Mouse (Mus musculus) spleen, adult 2 months (tissue): ENCODE measurements around the gene P2ry14.

Experiments
- CTCF ChIP-seq: fragments of 200-500 bp; IDR thresholded peaks from 2 replicates; pipeline ENCODE4 v1.5.1; 2011; ENCODE audit warnings: mild to moderate bottlenecking, inconsistent platforms; ENCODE audit not compliant: insufficient read depth, insufficient read length, insufficient replicate concordance; ENCODE audit errors: extremely low read depth
- POLR2A ChIP-seq: fragments of 200-500 bp; IDR thresholded peaks from 2 replicates; pipeline ENCODE4 v1.6.1; 2011; ENCODE audit warnings: low read depth, low read length, inconsistent platforms

DNA sequence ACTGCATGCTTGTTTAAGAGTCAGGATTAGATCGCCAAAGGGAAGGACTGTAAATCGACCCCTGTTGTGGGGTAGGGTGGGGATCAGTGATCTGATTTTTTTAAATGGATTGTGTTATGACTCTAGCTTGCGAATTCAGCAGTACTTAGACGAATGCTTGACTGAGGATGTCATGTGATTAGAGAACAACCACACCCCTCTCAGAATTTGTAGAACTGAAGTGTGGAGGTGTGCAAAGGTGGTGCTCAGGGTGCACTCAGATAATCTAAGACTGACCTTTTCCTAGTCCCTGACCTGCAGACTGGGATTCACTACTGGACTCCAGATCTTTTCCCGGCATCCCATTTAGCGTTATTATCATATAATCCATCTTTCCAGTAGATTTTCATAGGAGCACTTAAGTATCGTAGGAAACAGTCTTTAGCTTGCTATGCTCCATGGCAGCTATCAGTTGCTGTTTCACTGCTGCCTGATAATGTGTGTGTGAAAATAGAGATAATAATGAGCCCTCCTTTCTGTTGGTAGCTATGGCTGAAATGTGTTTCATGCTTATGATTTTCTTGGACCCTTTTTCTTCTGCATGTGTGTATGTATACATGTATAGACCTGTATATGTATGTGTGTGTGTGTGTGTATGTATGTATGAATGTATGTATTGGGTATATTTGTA lies 31.5 kb downstream of the P2ry14 start:
- no peak for TF ChIP-seq CTCF
- TF ChIP-seq POLR2A: no peak
